Mouse (Mus musculus): Measurements from ENCODE around the gene Mrpl21. TPM values are rescaled to one million over a fixed set of nuclear protein-coding genes. Genes with fewer than 3 reads are reported as not detected.

Gene Mrpl21
- total and polyA plus RNA-seq, 3 experiments = 86.0 to 129 (median 116) TPM

DNA sequence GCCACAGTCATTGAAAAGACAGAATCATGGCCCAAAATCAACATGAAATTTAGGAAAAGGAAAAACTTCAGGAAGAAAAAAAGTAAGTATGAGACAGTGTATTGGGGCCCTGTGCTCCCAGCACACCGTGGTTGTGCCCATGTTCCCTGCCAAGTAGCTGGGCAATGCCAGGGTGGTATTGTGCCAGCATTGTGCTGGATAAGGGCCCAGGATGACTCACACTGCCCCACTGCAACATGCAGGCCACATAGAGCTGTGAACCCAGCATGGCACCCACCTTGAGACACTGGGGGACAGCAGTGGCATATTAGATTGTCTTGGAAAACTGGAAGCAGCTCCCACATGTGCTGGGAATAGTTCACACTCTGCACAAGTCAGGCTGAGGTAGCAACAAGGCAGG is 6.3 kb downstream of the Mrpl21 start:
- no peaks in the 10 kb centered on the region for H3K27me3 ChIP-seq (replicated peaks)
- in situ Hi-C loops (cut with MboI; ENCODE audit: low pct_ligation_motif_present, low pct_unique_long_range_greater_than_20kb, low sequenced_read_pairs) (no loop called here), dilution Hi-C loops (cut with MboI; ENCODE audit: extremely low pct_ligation_motif_present, extremely low pct_unique_long_range_greater_than_20kb, low sequenced_read_pairs) (no loop called here)
- no peak for DNase-seq (ENCODE audit: extremely low read depth)
- H3K4me1 ChIP-seq (ENCODE audit: control insufficient read depth in 1 of 2, insufficient read depth in 2 of 2) = peaks cover 0 to 6% of the 10 kb centered on the region in 2 experiments; a peak in 2 of 4 replicates
- no peak overlapping the region for H3K27ac ChIP-seq (ENCODE audit: insufficient read depth, low read depth)
- no peak overlapping the region for H3K4me2 ChIP-seq (ENCODE audit: insufficient read depth, low read depth, poor library complexity, severe bottlenecking)
- no peaks in the 10 kb centered on the region for H3K9me3 ChIP-seq (replicated peaks; ENCODE audit: low read length)
- no peak overlapping the region for H3K4me3 ChIP-seq (replicated peaks in 1 of 3; ENCODE audit: low read depth in 2 of 3, low read length in 2 of 3, poor library complexity in 1 of 3)
- no peak overlapping the region for H3K9ac ChIP-seq (ENCODE audit: insufficient read depth, low read depth)
- H3K36me3 ChIP-seq (replicated peaks in 1 of 2; ENCODE audit: control insufficient read depth in 1 of 2, insufficient read depth in 1 of 2, low read length in 1 of 2) = peaks cover 59 to 91% of the 10 kb centered on the region in 2 experiments
- TF ChIP-seq CHD2 (IDR thresholded peaks at IDR 0.05; ENCODE audit: low read length) = no peak
- no peak for TF ChIP-seq ELF1 (IDR thresholded peaks at IDR 0.05; ENCODE audit: low read depth, low read length)
- no peak for TF ChIP-seq MEF2A (IDR thresholded peaks at IDR 0.05; ENCODE audit: borderline replicate concordance, low read depth, low read length)
- peaks cover 6% of the 10 kb centered on the region for H3K79me2 ChIP-seq (replicated peaks; ENCODE audit: control insufficient read depth, extremely low read depth, insufficient read depth, poor library complexity, severe bottlenecking)

DNA sequence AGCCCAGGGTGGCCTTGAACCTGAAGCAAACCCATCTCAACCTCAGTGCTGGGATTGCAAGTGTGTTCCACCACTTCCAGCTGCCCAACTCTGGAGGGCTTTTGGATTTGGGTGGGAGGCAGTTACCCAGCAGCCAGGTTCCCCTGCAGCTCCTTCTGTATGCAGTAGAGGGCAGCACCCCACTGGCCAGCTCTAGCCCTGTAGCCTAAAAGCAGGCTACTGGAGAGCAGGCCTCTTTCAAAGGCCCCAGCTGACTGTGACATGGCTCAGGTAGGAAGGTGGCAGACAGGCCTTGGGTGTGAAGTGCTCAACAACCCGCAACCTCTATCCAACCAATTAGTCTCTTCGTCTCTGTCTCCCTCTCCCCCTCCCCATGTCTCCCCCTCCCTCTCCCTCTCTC is 9.3 kb downstream of the Mrpl21 start:
- dilution Hi-C loops (cut with MboI; ENCODE audit: extremely low pct_ligation_motif_present, extremely low pct_unique_long_range_greater_than_20kb, low sequenced_read_pairs) = no loop called here
- TF ChIP-seq RAD21 (IDR thresholded peaks at IDR 0.05; ENCODE audit: low read depth, low read length) (peak; percentile 72), SMC3 (IDR thresholded peaks at IDR 0.05; ENCODE audit: low read depth, low read length) (peak; percentile 72), GABPA (IDR thresholded peaks at IDR 0.05; ENCODE audit: insufficient replicate concordance, low read depth, low read length) (no peak), IRF4 (IDR thresholded peaks at IDR 0.05; ENCODE audit: low read depth, low read length) (0 out of 2 replicates have a peak, but pooled peaks have one; percentile 8), CTCF (conservative IDR thresholded peaks at IDR 0.05 in 1 of 2, IDR thresholded peaks at IDR 0.05 in 1 of 2; ENCODE audit: low read depth in 2 of 2, low read length in 2 of 2) (peak; percentile 56 to 76), PAX5 (IDR thresholded peaks at IDR 0.05; ENCODE audit: low read length) (no peak)
- Histone ChIP-seq H3K4me2 (ENCODE audit: insufficient read depth, low read depth, poor library complexity, severe bottlenecking) (no peak overlapping the region), H3K9ac (ENCODE audit: insufficient read depth, low read depth) (no peak overlapping the region), H3K79me2 (replicated peaks; ENCODE audit: control insufficient read depth, extremely low read depth, insufficient read depth, poor library complexity, severe bottlenecking) (no peaks in the 10 kb centered on the region), H3K4me1 (ENCODE audit: control insufficient read depth in 1 of 2, insufficient read depth in 2 of 2) (no peaks in the 10 kb centered on the region), H3K27ac (ENCODE audit: insufficient read depth, low read depth) (no peak overlapping the region), H3K9me3 (replicated peaks; ENCODE audit: low read length) (no peaks in the 10 kb centered on the region), H3K36me3 (replicated peaks in 1 of 2; ENCODE audit: control insufficient read depth in 1 of 2, insufficient read depth in 1 of 2, low read length in 1 of 2) (peaks cover 38 to 69% of the 10 kb centered on the region in 2 experiments), H3K27me3 (replicated peaks) (no peaks in the 10 kb centered on the region), H3K4me3 (replicated peaks in 1 of 3; ENCODE audit: low read depth in 2 of 3, low read length in 2 of 3, poor library complexity in 1 of 3) (no peak overlapping the region)
- DNase-seq (ENCODE audit: extremely low read depth) = peak; percentile 31
- in situ Hi-C loops (cut with MboI; ENCODE audit: low pct_ligation_motif_present, low pct_unique_long_range_greater_than_20kb, low sequenced_read_pairs) = no loop called here

DNA sequence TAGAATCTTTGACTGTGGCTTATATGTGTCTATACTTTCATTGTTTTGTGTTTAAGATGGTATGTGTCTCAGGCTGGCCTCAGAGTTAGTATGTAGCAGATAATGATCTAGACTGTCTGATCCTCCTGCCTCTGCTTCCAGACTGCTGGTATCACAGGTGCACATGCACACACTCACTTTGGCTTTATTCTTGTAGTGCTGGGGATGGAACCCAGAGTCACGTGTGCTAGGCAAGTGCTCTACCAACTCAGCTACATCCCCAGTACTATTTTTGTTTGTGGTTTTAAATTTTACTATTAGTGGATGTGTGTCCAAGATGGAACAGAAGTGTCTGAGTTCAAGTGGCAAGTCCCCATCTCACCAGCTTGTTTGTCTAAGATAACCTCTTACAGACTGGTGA is 10.3 kb downstream of the Mrpl21 start:
- TF ChIP-seq NRF1 (IDR thresholded peaks at IDR 0.05; ENCODE audit: low read depth, low read length) (no peak), SMC3 (IDR thresholded peaks at IDR 0.05; ENCODE audit: low read depth, low read length) (no peak), HCFC1 (IDR thresholded peaks at IDR 0.05; ENCODE audit: low read depth, low read length) (no peak), MAX (IDR thresholded peaks at IDR 0.05; ENCODE audit: low read length) (no peak), POLR2A (IDR thresholded peaks at IDR 0.05; ENCODE audit: low read depth, low read length) (no peak), BHLHE40 (IDR thresholded peaks at IDR 0.05; ENCODE audit: low read depth, low read length) (no peak), RCOR1 (conservative IDR thresholded peaks at IDR 0.05; ENCODE audit: low read depth, low read length) (no peak), PAX5 (IDR thresholded peaks at IDR 0.05; ENCODE audit: low read length) (no peak), ZC3H11A (IDR thresholded peaks at IDR 0.05; ENCODE audit: low read depth, low read length) (no peak), ZNF384 (IDR thresholded peaks at IDR 0.05; ENCODE audit: low read depth, low read length) (no peak), MAFK (IDR thresholded peaks at IDR 0.05; ENCODE audit: insufficient replicate concordance, low read length) (no peak), ZMIZ1 (IDR thresholded peaks at IDR 0.05; ENCODE audit: low read depth, low read length) (no peak), E2F4 (IDR thresholded peaks at IDR 0.05; ENCODE audit: insufficient replicate concordance, low read depth, low read length) (no peak), JUN (IDR thresholded peaks at IDR 0.05; ENCODE audit: insufficient read depth, low read depth, low read length) (no peak), ETS1 (conservative IDR thresholded peaks at IDR 0.05; ENCODE audit: low read depth, low read length) (no peak), ELF1 (IDR thresholded peaks at IDR 0.05; ENCODE audit: low read depth, low read length) (no peak), SIN3A (IDR thresholded peaks at IDR 0.05; ENCODE audit: low read length) (no peak)
- in situ Hi-C loops (cut with MboI; ENCODE audit: low pct_ligation_motif_present, low pct_unique_long_range_greater_than_20kb, low sequenced_read_pairs) = no loop called here
- no peak for DNase-seq (ENCODE audit: extremely low read depth)
- H3K79me2 ChIP-seq (replicated peaks; ENCODE audit: control insufficient read depth, extremely low read depth, insufficient read depth, poor library complexity, severe bottlenecking) = no peaks in the 10 kb centered on the region
- peaks cover 31 to 62% of the 10 kb centered on the region in 2 experiments for H3K36me3 ChIP-seq (replicated peaks in 1 of 2; ENCODE audit: control insufficient read depth in 1 of 2, insufficient read depth in 1 of 2, low read length in 1 of 2)
- dilution Hi-C loops (cut with MboI; ENCODE audit: extremely low pct_ligation_motif_present, extremely low pct_unique_long_range_greater_than_20kb, low sequenced_read_pairs) = no loop called here
- H3K4me3 ChIP-seq (replicated peaks in 1 of 3; ENCODE audit: low read depth in 2 of 3, low read length in 2 of 3, poor library complexity in 1 of 3) = no peak overlapping the region
- H3K9me3 ChIP-seq (replicated peaks; ENCODE audit: low read length) = no peaks in the 10 kb centered on the region
- H3K27me3 ChIP-seq (replicated peaks) = no peaks in the 10 kb centered on the region
- H3K27ac ChIP-seq (ENCODE audit: insufficient read depth, low read depth) = no peak overlapping the region
- H3K4me2 ChIP-seq (ENCODE audit: insufficient read depth, low read depth, poor library complexity, severe bottlenecking) = no peak overlapping the region
- no peaks in the 10 kb centered on the region for H3K4me1 ChIP-seq (ENCODE audit: control insufficient read depth in 1 of 2, insufficient read depth in 2 of 2)
- no peak overlapping the region for H3K9ac ChIP-seq (ENCODE audit: insufficient read depth, low read depth)
